Mouse (Mus musculus) thymus, adult 2 months (tissue): Measurements from ENCODE around the gene Dtd1. TPM values are rescaled to one million over a fixed set of nuclear protein-coding genes. Genes with fewer than 3 reads are reported as not detected.

Experiments used
- DNase-seq: peaks from one replicate; pipeline ENCODE4 v3.0.0; 2021
- H3K27ac ChIP-seq: fragments of 200-500 bp; 2 replicates; pipeline ENCODE4 v1.5.1; 2012; ENCODE audit warnings: low read length, control low read depth; ENCODE audit not compliant: control insufficient read depth, insufficient read depth
- H3K27me3 ChIP-seq: fragments of 200-500 bp; 2 replicates; pipeline ENCODE4 v1.6.1; 2012; ENCODE audit warnings: mild to moderate bottlenecking, low read length, moderate library complexity, mixed read lengths; ENCODE audit not compliant: control insufficient read depth, insufficient read depth
- H3K36me3 ChIP-seq: fragments of 200-500 bp; 2 replicates; pipeline ENCODE4 v1.6.1; 2012; ENCODE audit warnings: mild to moderate bottlenecking, low read length, moderate library complexity; ENCODE audit not compliant: control insufficient read depth, insufficient read depth
- H3K4me1 ChIP-seq: fragments of 200-500 bp; replicated peaks from 2 replicates; pipeline ENCODE4 v1.6.1; 2012; ENCODE audit warnings: low read length; ENCODE audit not compliant: control insufficient read depth, insufficient read depth
- H3K4me3 ChIP-seq: fragments of 200-500 bp; 2 replicates; pipeline ENCODE4 v1.5.1; 2012; ENCODE audit warnings: mild to moderate bottlenecking, low read length, control low read depth, moderate library complexity; ENCODE audit not compliant: control insufficient read depth, insufficient read depth
- CTCF ChIP-seq: fragments of 200-500 bp; IDR thresholded peaks from 2 replicates; pipeline ENCODE4 v1.5.1; 2012; ENCODE audit warnings: mild to moderate bottlenecking, control low read depth, low read length, moderate library complexity, borderline replicate concordance; ENCODE audit not compliant: control insufficient read depth, poor library complexity, insufficient read depth; ENCODE audit errors: extremely low read depth
- POLR2A ChIP-seq: fragments of 200-500 bp; IDR thresholded peaks from 2 replicates; pipeline ENCODE4 v1.6.1; 2012; ENCODE audit warnings: mild to moderate bottlenecking, low read length, control low read depth, moderate library complexity; ENCODE audit not compliant: control insufficient read depth, poor library complexity, insufficient read depth; ENCODE audit errors: extremely low read depth
- WGBS: fragments of 180-500 bp; shearing (Covaris S2); methylation state at CpG from one replicate; pipeline ENCODE4 v1.1.7; 2018; 5-methylcytosine and 5-hydroxymethylcytosine counted together
- polyA plus RNA-seq: library from polyadenylated mRNA; depleted of rRNA; stranded (reverse); fragments of >200 nt; gene quantifications from 2 replicates; pipeline ENCODE4 v1.2.3, GENCODE M21; 2012

Dtd1 gene
- polyA plus RNA-seq, 1 experiment = 8.4 TPM

GRCm38 (mm10) chr2:144719294-144719693 lies 119.6 kb downstream of the Dtd1 start:
- WGBS = 96% methylated on average over 5 of the region's 5 CpGs
- H3K27ac ChIP-seq = no peak overlapping the region

GRCm38 (mm10) chr2:144719718-144720117 lies 120.0 kb downstream of the Dtd1 start:
- H3K27ac ChIP-seq = no peak overlapping the region
- 88% methylated on average over 4 of the region's 4 CpGs for WGBS
- TF ChIP-seq CTCF (no peak), POLR2A (no peak)

More at GRCm38 (mm10) chr2:144719294-144719693, 119.6 kb downstream of the Dtd1 start:
- no peaks in the 10 kb centered on the region for H3K27me3 ChIP-seq
- TF ChIP-seq CTCF (no peak), POLR2A (no peak)
- DNase-seq = no peak
- H3K4me3 ChIP-seq = no peak overlapping the region
- no peaks in the 10 kb centered on the region for H3K36me3 ChIP-seq
- no peaks in the 10 kb centered on the region for H3K4me1 ChIP-seq

GRCm38 (mm10) chr2:144720407-144720959 lies 120.8 kb downstream of the Dtd1 start:
- WGBS = 73% methylated on average over 5 of the region's 5 CpGs
- no peak for DNase-seq
- Histone ChIP-seq H3K27ac (no peak overlapping the region), H3K36me3 (no peaks in the 10 kb centered on the region), H3K27me3 (no peaks in the 10 kb centered on the region), H3K4me3 (no peak overlapping the region), H3K4me1 (no peaks in the 10 kb centered on the region)
- TF ChIP-seq POLR2A (no peak), CTCF (no peak)

More at GRCm38 (mm10) chr2:144719718-144720117, 120.0 kb downstream of the Dtd1 start:
- H3K4me1 ChIP-seq = no peaks in the 10 kb centered on the region
- H3K27me3 ChIP-seq = no peaks in the 10 kb centered on the region
- no peaks in the 10 kb centered on the region for H3K36me3 ChIP-seq
- no peak for DNase-seq
- H3K4me3 ChIP-seq = no peak overlapping the region

- H3K27ac ChIP-seq = no peak overlapping the region
Observed at GRCm38 (mm10) chr2:144724679-144725078, 125.0 kb downstream of the Dtd1 start.

GRCm38 (mm10) chr2:144727136-144727535 lies 127.4 kb downstream of the Dtd1 start:
- no peak overlapping the region for H3K27ac ChIP-seq
- 96% methylated on average over 3 of the region's 3 CpGs for WGBS
- no peak for DNase-seq
- H3K36me3 ChIP-seq = no peaks in the 10 kb centered on the region
- H3K27me3 ChIP-seq = no peaks in the 10 kb centered on the region
- H3K4me1 ChIP-seq = no peaks in the 10 kb centered on the region
- H3K4me3 ChIP-seq = no peak overlapping the region
- no peak for TF ChIP-seq POLR2A
- no peak for TF ChIP-seq CTCF

More at GRCm38 (mm10) chr2:144724679-144725078, 125.0 kb downstream of the Dtd1 start:
- H3K4me3 ChIP-seq = no peak overlapping the region
- no peaks in the 10 kb centered on the region for H3K36me3 ChIP-seq
- no peaks in the 10 kb centered on the region for H3K4me1 ChIP-seq
- no peaks in the 10 kb centered on the region for H3K27me3 ChIP-seq
- no peak for TF ChIP-seq CTCF
- DNase-seq = no peak
- WGBS = 95% methylated on average over 1 of the region's 1 CpGs

GRCm38 (mm10) chr2:144729776-144730175 lies 130.1 kb downstream of the Dtd1 start:
- Histone ChIP-seq H3K4me1 (no peaks in the 10 kb centered on the region), H3K27me3 (no peaks in the 10 kb centered on the region), H3K36me3 (no peaks in the 10 kb centered on the region), H3K4me3 (no peak overlapping the region), H3K27ac (no peak overlapping the region)
- TF ChIP-seq CTCF = no peak
- no peak for TF ChIP-seq POLR2A
- WGBS = 95% methylated on average over 2 of the region's 2 CpGs
- DNase-seq = no peak

GRCm38 (mm10) chr2:144738161-144738560 lies 138.5 kb downstream of the Dtd1 start:
- no peak for DNase-seq
- TF ChIP-seq CTCF (no peak), POLR2A (no peak)
- Histone ChIP-seq H3K4me3 (no peak overlapping the region), H3K4me1 (no peaks in the 10 kb centered on the region; the same call in 1 of the 2 replicates), H3K27me3 (no peaks in the 10 kb centered on the region), H3K27ac (no peak overlapping the region), H3K36me3 (no peaks in the 10 kb centered on the region)
- 95% methylated on average over 5 of the region's 5 CpGs for WGBS
